Mouse (Mus musculus) lung, adult 2 months (tissue): ENCODE measurements around the gene Ftl1. TPM values are rescaled to one million over a fixed set of nuclear protein-coding genes. Genes with fewer than 3 reads are reported as not detected.
"Not testable (repeated sequence)": the region's sequence is repeated elsewhere in the genome, so short reads cannot be mapped to it uniquely, and the experiment has no call there.

Experiments
- DNase-seq: peaks from one replicate; pipeline ENCODE4 v3.0.0; 2022
- H3K4me1 ChIP-seq: fragments of 200-500 bp; 2 replicates; pipeline ENCODE4 v1.6.1; 2011; ENCODE audit warnings: low read length; ENCODE audit not compliant: control insufficient read depth, insufficient read depth
- H3K4me3 ChIP-seq: fragments of 200-500 bp; replicated peaks from 2 replicates; pipeline ENCODE3; 2011; ENCODE audit warnings: low read depth, mild to moderate bottlenecking, control low read depth, low read length; ENCODE audit errors: extremely low read depth
- CTCF ChIP-seq: fragments of 200-500 bp; IDR thresholded peaks from 2 replicates; pipeline ENCODE4 v1.5.1; 2011; ENCODE audit warnings: mild to moderate bottlenecking, low read length, control low read depth; ENCODE audit not compliant: insufficient read depth
- POLR2A ChIP-seq: fragments of 200-500 bp; IDR thresholded peaks from 2 replicates; pipeline ENCODE4 v1.6.1; 2011; ENCODE audit warnings: low read depth, mild to moderate bottlenecking, control low read depth, low read length, borderline replicate concordance; ENCODE audit errors: extremely low read depth
- WGBS: fragments of 180-500 bp; shearing (Covaris S2); methylation state at CpG from one replicate; pipeline ENCODE4 v1.1.7; 2018; 5-methylcytosine and 5-hydroxymethylcytosine counted together
- polyA plus RNA-seq: library from polyadenylated mRNA; depleted of rRNA; stranded (reverse); fragments of >200 nt; gene quantifications from 2 replicates; pipeline ENCODE4 v1.2.3, GENCODE M21; 2012

The Ftl1 gene
- polyA plus RNA-seq, 1 experiment: 2,878 TPM

DNA sequence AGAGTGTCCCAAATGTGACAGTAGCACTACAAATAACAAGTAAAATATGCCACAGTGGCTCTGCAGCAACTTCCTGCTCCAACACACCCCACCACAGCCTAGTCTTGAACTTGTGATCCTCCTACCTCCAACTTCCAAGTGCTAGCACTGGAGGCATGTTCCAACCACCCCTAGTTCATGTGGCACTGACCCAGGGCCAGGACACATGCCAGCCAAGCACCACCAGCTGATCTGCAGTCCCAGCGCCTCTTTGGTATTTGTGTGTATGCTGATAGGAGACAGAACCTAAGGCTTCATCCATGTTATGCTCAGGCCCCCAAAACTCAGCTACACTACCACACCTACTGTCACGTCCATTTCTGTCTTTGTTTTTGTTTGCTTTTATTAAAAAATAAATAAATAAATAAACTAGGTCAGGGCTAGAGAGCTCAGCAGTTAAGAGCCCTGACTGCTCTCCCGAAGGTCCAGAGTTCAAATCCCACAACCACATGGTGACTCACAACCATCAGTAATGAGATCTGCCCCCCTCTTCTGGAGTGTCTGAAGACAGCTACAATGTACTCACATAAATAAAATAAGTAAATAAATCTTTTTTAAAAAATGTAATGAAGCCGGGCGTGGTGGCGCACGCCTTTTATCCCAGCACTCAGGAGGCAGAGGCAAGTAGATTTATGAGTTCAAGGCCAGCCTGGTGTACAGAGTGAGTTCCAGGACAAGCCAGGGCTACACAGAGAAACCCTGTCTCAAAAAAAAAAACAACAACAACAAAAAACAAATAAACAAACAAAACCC, 4.5 kb upstream of the Ftl1 start:
- no peak overlapping the region for H3K4me3 ChIP-seq
- TF ChIP-seq CTCF (no peak), POLR2A (no peak)
- 92% methylated on average over 7 of the region's 7 CpGs for WGBS
- peaks cover 10% of the 10 kb centered on the region for H3K4me1 ChIP-seq
- DNase-seq: no peak

DNA sequence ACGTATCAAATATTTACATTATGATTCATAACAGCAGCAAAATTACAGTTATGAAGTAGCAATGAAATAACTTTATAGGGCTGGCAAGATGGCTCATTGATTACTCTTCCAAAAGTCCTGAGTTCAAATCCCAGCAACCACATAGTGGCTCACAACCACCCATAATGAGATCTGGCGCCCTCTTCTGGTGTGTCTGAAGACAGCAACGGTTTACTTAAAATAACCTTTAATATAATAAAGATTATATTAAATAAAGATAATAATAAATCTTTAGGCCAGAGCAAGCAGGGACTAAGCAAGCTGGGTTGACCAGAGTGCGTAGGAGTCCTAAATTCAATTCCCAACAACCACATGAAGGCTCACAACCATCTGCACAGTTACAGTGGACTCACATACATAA, 3.2 kb upstream of the Ftl1 start:
- 74% methylated on average over 4 of the region's 4 CpGs for WGBS
- not testable (repeated sequence) for DNase-seq, H3K4me3 ChIP-seq
- peaks cover 10% of the 10 kb centered on the region for H3K4me1 ChIP-seq

DNA sequence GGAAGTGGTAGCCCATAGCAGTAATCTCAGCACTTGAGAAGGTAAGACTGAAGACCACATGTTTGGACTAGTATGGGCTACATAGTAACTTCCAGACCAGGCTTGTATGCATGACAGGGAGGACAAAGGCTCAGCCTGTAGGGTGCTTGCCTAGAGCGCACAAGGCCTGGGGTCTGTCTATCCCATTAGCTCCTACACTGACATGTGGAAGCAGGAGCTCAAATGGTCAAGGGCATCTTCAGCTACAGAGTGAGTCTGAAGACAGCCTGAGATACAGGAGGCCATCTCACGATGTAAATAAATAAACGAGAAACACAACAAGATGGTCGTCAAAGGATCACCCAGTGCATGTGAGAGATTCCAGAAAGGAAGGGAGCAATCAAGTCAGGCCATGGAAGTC, 2.6 kb upstream of the Ftl1 start:
- TF ChIP-seq POLR2A (no peak), CTCF (no peak)
- Histone ChIP-seq H3K4me1 (peaks cover 14% of the 10 kb centered on the region), H3K4me3 (no peak overlapping the region)
- WGBS: 81% methylated on average over 4 of the region's 4 CpGs
- DNase-seq: no peak

DNA sequence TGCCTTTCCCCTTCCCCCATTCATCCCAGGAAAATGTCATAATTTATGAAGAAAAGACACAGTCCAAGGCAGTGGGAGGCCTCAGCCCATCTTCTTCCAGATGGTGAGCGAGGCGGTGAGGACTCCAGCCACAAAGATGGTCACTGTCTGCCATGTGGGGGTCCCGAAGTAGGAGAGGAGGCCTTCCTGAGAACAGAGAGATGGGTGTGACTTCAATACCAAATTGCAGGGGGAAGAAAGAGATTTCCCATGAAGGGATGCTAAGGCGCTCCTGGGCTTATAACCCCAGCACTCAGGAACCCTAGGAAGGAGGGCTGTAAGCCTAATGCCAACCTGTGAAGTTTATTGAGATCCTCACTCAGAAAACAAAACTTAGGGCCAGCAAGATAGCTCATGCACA, 2.1 kb upstream of the Ftl1 start:
- TF ChIP-seq CTCF (no peak), POLR2A (no peak)
- Histone ChIP-seq H3K4me1 (peaks cover 14% of the 10 kb centered on the region), H3K4me3 (no peak overlapping the region)
- WGBS: 93% methylated on average over 4 of the region's 4 CpGs
- no peak for DNase-seq

DNA sequence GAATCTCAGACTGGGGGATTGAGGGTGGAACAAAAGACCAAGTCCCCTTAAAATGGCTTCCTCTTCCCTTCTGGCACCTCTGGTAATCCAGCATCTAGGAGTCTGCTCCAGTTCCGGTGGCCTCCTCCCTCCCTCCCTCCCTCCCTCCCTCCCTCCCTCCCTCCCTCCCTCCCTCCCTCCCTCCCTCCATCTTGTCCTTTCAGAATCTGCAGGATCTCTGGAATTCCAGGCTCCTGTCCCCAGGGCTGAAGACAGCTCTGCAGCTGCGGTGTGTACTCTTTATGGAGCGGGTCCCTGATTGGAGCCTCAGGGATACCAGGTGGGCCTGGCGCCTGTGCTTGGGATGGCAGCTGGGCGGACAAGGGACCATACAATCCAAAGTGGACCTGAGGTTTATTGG, 1.6 kb upstream of the Ftl1 start:
- Histone ChIP-seq H3K4me3 (no peak overlapping the region), H3K4me1 (peaks cover 14% of the 10 kb centered on the region)
- 87% methylated on average over 4 of the region's 5 CpGs for WGBS
- no peak for DNase-seq
- no peak for TF ChIP-seq CTCF

DNA sequence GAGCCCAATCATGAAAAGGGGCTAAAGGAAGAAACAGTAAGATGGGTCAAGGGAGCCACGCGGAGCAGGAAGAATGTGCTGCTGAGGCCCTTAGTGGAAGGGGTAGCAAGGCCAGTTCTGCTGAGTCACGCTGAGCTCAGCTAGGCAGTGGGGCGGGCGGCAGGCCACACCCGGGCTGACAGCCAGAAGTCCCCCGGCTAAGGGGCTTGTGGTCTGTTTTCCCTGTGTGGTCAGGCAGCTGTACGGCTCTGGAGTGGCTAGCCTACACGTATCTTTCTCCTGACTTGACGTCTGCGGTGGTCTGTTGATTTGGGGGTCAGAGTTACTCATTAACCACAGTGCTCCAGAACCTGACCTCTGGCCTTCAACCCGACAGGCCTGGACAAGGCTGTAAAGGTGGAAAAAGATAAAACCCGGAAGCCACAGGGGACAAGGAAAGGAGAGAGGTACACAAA, 1.2 kb upstream of the Ftl1 start:
- peak; percentile 48; the same call in 1 of the 2 replicates for TF ChIP-seq POLR2A
- TF ChIP-seq CTCF: no peak
- H3K4me3 ChIP-seq: no peak overlapping the region
- H3K4me1 ChIP-seq: peaks cover 10% of the 10 kb centered on the region
- peak; percentile 77 for DNase-seq
- WGBS: 19% methylated on average over 13 of the region's 13 CpGs

DNA sequence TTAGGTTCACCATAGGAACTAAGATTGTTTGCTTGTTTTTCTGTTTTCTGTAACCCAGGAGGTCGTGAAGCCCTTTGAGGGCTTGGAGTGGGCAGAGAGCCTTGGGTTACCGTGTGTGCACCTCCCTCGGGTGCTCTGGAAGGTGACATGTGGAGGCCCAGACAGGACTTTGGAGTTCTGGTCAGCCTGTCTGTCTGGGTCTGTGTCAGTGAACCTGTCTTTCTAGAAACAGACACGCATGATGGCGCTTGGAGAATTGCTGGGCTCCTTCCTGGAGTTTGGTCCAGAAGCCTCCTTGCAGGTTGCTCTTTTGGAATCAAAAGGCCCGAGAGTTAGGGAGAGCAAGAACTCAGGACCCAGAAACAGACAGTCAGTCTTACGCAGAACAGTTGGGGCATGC, 693 bp upstream of the Ftl1 start:
- H3K4me3 ChIP-seq: no peak overlapping the region
- peak; percentile 49 for DNase-seq
- peaks cover 6% of the 10 kb centered on the region for H3K4me1 ChIP-seq
- WGBS: 55% methylated on average over 7 of the region's 7 CpGs
- TF ChIP-seq CTCF (no peak), POLR2A (no peak)

DNA sequence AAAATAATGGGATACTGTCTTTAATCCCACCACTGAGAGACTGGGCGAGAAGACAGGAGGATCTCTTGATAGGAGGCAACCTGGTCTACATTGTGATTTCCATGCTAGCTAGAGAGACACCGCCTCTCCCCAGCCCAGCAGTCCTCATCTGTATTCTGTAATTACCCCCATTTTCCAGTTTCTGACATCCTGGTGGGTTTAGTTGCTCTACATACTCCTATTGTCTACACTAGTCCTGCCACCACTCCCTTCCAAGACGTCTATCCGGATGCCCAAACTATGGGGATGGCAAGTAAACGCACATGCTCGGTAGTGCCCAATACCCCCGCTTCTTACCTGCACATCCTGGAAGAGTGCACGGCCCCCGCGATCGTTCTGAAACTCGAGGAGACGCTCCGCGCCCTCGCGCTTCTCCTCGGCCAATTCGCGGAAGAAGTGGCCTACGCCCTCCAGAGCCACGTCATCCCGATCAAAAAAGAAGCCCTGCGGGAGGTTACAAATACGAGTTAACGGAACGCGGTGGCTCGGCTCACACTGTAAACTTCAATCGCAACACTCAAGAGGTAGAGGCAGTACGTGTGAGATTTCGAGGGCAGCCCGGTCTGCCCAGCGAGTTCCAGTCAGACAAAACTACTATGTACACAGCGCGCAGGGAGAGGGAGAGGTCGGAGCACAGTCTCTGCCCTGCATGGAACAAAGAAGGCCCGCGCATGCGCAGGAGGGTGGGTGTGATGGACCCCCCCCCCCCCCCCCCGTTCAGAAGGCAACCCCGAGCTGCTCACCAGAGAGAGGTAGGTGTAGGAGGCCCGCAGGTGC, 728 bp downstream of the Ftl1 start:
- 1% methylated on average over 43 of the region's 43 CpGs for WGBS
- peak overlapping the region; percentile 87 for H3K4me3 ChIP-seq
- peaks cover 6% of the 10 kb centered on the region for H3K4me1 ChIP-seq
- TF ChIP-seq POLR2A: peak; percentile 70; the same call in 1 of the 2 replicates
- no peak for TF ChIP-seq CTCF
- DNase-seq: peak; percentile 76

DNA sequence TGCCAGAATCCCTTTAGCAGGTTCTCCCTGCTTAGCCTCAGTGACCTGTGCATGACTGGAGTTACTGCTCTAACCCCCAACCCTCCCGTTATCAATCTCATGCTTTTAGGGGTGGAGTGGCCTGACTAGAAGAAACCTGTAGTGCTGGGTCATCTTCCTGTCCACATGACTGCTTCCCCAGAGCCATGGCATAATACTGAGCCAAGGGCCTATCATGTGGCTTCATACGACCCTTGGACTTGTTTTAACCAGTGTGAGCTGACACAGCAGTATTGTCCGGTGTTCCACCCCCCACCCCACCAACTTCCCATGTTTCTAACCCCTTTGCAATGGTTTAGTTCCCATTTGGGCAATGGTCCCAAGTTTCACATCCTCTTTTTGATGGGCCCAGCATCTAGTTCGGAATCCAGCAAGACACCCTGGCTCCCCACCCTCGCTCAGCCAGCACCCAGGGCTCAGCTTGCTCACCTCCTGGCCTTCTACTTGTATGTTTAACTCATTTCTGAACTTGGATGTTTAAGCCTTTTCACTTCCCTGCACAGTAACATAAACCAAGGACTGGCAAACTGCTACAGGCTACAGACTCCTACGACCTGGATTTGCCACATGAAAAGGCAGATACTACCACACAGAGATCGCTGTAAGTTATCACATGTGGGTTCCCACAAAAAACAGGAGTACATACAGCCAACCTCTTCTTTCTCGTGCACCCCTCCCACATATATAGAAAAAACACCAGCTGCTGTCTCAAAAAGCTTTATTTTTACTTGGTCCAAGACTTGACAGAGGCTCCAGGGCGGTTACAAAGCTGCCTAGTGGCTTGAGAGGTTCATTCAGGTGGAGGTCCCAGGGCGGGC, 2.3 kb downstream of the Ftl1 start:
- peak overlapping the region; percentile 39 for H3K4me3 ChIP-seq

More for the DNA sequence above, 2.3 kb downstream of the Ftl1 start:
- peaks cover 6% of the 10 kb centered on the region for H3K4me1 ChIP-seq
- no peak for DNase-seq
- TF ChIP-seq CTCF (no peak), POLR2A (peak; percentile 48; the same call in 1 of the 2 replicates)
- WGBS: 36% methylated on average over 10 of the region's 10 CpGs
